Mouse (Mus musculus) B cell, adult 2 months (primary cell): ENCODE data around the gene Hagh.

Experiments
- DNase-seq, 2 experiments: peaks; one replicate each; pipeline ENCODE4 v3.0.0; 2022

Hagh gene

GRCm38 (mm10) chr17:24913984-24914383, 74.0 kb downstream of the Hagh start:
- no peak for DNase-seq
